Mouse (Mus musculus): ENCODE measurements around the gene Rbfox3.

Rbfox3 gene

DNA sequence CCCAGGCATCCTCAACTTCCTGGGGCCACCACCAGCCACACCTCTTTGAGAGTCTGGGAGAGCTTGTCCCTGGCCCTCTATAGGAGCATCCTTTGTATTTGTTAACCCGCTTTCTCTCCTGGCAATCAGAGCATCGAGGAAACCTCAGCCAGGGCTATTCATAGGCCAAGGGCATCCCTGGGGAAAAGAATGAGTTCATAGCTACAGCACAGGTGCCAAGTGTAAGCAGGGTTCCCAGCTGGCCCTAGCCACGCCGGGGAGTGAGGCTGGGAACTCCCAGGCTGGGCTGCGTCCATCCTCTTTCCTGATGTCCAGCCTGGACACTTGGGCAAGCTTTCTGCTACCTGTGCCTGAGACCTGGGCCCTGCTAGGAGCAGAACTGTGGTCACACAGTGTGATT is 241.6 kb downstream of the Rbfox3 start:
- DNase-seq (ENCODE audit: low spot score in 2 of 2) = no peak

DNA sequence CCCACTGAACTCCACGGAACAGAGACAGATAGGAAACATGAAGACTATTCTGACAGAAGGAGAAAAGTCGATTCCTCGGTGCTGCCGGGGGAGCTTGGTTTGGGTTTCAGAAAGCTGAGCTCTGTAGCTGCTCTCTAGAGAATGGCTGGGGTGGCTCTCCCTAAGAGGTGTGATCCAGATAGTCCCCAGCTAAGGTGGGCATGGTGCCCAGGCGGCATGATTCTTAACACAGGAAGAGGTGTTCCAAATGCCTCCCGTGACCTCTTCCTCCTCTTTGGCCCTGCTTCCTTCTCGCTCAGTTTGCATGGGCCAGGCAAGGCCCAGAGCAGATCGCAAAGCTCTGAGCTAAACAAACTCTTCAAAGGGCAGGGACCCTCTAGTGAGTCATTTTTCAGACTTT is 243.0 kb downstream of the Rbfox3 start:
- no peak for DNase-seq (ENCODE audit: low spot score in 2 of 2)

DNA sequence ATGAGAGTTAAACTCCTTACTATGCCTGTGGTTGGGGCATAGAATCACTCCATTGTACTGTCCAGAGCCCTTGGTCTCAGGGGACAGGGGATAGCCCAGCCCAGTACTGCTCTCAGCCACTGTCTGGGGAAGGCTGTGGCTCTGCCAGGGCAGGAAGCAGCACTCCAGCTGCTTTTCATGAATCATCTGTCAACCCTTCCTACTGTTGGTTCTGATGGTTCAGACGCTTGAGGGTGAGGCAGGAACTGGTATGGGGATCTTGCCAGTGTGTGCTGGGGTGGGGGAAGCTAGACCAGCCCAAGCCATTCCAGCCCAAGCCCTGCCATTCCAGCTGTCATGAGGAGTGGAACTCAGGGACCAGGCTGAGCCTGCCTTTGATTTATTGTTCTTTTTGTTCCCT is 243.5 kb downstream of the Rbfox3 start:
- no peak for DNase-seq (ENCODE audit: low spot score in 2 of 2)

DNA sequence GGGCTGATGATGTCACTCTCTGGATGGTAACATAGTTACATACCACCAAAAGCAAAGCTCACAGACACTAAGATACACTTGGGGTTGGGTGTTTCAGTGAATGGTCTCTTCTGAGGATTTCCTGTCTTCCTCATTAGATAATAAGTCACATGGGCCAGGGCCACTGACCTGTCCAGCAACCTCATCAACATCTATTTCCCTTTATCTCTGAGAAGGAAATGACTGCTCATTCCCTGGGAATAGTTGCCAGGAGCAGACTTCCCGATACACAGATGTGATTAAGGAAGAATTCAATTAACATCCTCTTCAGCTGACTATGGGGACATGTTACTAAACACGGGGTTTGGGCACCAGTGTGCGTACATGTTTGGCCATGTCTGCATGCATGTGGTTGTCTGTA is 245.2 kb downstream of the Rbfox3 start:
- no peak for DNase-seq (ENCODE audit: low spot score in 2 of 2)

DNA sequence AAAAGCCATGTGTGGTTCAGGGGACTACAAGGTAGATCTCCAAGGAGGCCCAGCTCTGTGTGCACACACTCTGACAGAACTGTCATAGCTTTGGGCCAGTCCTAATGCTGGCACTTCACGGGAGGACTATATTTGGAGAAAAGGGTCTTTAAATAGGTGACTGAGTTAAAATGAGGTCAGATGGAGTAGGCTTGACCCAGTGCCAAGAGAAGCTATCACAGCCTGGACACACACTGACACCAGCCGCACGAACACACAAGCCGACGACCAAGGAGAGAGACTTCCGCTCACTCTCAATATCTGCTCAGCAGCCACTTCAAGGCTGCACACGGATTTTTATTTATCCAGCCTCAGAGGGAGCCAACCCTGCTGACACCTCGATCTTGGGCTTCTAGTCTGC is 248.1 kb downstream of the Rbfox3 start:
- DNase-seq (ENCODE audit: low spot score in 2 of 2) = no peak

DNA sequence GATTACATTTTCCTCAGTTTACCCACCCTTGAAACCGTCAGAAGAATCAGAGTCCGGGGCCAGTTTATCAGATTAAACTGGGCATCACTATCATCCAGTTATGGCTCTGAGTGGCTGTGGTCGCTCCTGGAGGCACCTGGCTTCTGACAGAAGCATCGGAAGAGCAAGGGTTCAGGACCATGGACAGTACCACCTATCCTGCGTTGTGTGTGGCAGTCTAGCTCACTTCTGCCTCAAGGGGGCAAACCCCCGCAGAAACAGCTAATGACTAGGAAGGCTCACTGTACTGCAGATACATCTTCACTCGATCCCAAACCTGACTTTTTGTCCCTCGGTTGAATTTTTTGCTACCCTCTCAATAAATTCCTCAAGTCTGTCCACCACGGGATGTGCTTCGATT is 252.1 kb downstream of the Rbfox3 start:
- DNase-seq (ENCODE audit: low spot score in 2 of 2) = peak in 1 of 2 experiments; percentile 29

DNA sequence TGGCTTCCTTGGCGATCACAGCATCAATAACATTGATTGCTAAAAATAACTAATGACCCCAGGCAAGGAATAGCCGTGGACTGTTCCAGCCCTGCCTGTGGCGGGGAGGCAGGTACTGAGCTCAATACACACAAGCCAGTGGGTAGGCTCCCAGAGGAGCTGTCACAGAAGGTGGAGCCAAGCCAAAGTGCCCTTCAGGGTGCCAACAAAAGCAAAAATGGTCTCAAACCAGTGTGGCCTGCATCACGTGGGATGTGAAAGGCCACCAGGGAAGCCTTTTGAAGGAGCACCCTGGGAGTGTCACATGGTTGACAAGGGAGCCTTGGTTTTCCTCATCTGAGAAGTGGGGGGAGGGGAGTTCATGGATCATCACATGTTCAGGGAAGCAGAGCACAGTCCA is 255.6 kb downstream of the Rbfox3 start:
- DNase-seq (ENCODE audit: low spot score in 2 of 2) = no peak

DNA sequence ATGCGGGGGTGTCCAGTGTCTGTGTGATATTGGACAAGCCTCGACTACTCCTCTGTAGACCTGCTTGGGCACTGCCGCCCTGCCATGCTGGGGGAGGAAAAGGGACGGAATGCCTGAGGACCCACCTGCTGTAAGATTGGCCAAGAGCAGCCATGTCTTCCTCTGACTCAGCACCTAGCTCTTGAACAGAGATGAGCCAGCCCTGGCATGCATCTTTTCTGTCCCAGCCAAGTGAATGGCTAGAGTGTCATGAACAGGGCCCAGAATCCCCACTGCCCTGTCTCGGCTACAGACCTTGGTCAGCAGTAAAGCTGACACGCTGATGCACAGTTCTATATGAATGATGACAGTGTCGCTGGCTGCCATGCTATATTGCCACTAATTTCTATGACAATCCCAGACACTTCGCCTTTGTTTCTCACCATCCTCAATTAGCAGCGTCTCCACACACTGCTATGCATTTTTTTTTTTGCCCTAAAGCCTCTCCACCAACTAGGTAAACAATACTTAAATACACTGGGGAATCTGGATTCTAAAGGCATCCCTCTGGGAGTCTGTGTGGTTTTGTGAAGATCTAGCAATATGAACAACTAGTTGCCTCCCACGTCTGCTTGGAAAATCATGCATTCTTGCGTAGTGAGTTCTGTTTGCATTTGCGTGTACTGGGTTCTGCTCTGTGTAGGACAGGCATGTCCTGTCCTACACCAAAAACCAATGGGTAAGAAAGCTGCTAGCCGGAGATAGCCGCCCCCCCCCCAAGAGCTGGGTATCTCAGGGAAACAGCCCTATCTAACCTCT is 257.7 kb downstream of the Rbfox3 start:
- DNase-seq (ENCODE audit: low spot score in 2 of 2) = no peak

DNA sequence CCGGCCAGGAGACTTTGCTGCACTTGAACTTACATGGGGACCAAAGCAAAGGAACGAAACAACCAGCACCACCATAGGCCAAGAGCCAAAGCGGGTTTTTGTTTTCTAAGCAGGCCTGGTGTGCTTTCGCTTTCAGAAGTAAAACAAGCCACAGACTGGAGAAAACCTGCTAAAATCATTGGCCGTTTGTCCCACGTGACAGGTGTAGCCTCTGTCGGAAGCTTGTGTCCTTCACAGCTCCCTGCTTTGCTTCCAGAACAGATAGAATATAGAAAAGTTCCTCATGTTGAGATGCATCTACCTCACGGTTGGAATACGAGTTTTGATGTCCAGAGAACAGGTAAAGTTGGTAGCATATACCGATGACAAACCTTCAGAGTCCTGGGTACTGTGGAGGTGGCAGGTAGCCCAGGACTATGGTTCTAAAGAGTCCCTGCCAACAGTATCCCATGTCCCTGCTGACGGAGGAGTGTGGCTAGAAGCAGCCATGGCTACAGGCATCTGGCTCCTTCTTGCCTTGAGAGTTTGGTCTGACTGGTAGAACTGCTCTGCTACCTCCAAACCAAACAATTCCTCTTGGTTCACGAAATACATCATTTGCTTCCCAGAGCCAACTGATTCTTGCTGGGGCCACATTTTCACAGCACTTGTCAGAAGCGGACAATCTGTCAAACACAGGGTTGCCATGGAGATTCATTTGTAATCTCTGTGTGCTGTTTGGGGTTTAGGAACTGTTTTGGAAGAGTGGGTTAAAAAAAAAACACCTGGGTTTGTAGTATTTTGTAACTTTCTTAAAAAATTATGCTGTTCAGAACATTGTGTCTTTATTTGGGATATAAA is 258.8 kb downstream of the Rbfox3 start:
- no peak for DNase-seq (ENCODE audit: low spot score in 2 of 2)

DNA sequence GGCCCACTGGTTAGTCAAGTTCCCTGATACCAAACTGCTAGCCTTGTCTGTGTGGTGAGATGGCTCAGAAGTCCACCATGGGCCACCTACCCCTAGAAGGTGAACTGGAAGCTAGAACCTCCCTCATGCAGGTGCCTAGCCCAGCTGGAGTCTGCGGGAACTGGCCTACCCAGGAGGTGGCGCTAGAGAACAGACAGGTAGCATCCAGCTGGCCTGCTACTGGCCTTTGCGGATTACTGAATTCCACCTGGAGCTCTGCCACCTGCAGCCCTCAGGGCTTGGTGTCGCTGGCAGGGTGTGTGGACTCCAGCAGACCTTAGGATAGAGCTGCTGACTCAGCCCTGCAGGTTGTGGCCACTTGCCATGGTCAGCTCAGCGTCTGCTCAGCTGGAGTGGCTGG is 263.0 kb downstream of the Rbfox3 start:
- peak in 1 of 2 experiments; percentile 36 for DNase-seq (ENCODE audit: low spot score in 2 of 2)

DNA sequence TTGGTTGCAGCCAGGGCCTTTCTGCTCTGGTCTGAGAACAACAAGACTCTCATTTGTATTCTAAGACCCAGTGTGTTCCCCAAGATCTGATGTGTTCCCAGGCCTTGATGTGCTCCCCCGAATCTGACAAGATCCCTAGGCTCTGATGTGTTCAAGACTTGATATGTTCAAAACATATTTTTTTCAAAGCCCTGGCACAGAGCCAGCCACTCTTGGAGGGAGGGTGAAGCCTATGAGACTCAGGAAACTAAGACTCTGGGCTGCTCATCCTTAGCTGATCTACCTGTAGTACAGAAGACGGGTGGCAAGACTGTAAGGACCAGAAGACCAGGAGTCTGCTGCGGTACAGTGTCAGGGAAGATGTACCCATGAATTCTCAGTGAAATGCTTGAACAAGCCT is 264.5 kb downstream of the Rbfox3 start:
- no peak for DNase-seq (ENCODE audit: low spot score in 2 of 2)

DNA sequence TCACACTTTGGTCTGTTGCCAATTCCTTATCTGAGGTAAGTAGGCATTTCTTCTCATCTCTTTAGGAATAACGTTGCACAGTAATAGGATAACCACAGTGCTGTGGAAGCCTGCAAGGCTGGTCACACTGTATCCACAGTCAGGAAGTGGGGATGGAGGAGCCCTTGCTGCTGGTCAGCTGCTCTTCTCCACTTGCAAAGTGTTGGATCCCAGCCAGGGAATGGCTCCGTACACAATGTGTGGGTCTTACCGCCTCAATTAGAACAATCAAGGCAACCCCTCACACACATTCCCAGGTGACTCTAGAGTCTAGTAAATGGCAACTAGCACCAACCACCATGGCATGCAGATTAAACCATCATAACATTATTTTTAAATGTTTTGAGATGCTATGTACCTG is 266.2 kb downstream of the Rbfox3 start:
- no peak for DNase-seq (ENCODE audit: low spot score in 2 of 2)

DNA sequence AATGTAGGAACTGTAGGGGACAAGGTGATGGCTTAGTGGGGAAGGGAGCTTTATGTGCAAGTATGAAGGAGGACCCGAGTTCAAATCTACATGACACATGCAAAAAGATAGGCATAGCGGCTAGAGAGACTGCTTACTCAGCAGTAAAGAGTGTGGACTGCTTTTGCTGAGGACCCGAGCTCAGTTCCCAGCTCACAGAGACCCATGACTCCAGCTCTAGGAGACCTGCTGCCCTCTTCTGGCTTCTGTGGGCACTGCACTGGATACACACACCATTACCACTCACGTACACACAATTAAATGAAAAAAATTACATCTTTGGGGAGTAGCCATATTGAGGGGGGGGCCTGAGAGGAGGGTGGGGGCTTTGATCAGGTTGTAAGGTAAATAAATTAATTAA is 270.7 kb downstream of the Rbfox3 start:
- no peak for DNase-seq (ENCODE audit: low spot score in 2 of 2)

DNA sequence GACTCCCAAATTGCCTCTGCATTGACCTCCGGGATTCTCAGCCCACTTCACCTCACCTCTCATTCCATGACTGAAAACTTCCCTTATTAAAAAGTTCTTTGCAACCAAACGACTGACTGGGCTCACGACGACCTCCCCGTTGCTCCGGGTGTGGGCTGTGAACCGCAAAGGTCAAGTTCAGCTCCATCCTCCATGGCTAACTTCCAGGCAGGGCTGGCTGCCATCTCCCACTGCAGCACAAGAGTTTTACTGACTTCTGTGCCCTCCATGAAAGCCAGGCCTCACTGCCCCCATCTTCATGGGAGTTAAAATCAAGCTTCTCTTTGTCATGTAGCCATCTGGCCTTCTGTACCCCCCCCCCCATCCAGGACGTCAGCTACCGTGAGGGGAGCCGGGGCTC is 273.7 kb downstream of the Rbfox3 start:
- no peak for DNase-seq (ENCODE audit: low spot score in 2 of 2)

DNA sequence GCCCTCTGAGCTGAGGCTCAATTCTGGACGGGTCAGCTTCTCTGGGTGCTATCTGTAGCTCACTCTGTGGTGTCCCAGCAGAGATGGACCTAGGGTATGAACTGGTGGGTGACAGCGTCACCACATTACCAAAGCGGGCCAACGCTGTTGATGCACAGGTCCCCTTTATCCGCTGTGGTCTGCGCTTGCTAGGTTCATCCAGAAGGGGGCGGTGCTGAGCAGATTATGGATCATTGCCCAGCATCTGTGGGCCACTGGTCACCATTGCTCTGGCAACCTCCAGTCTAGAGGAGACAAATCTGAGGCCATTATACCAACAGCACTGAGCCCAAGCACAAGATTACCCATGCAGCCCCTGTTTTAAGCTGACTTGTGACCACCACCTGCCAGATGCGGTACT is 276.8 kb downstream of the Rbfox3 start:
- DNase-seq (ENCODE audit: low spot score in 2 of 2) = peak in 1 of 2 experiments; percentile 20

DNA sequence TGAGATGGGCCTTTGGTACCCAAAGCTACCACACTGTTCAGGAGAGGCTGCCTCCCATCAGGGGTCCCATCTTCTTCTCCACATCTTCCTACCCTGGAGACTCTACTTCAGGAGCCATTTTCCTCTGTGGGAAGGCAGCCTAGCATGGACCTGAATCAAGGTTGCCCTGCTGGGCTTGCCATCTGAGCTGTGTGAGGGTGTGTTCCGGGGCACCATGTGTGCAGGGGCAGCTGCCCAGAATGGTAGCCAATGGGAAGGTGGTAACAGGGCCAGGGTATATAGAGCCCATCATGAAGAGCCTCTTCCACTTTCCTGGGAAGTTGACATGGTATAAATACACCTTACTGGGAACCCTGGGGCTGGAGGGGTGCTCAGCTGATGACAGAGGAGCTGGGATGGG is 281.7 kb downstream of the Rbfox3 start:
- no peak for DNase-seq (ENCODE audit: low spot score in 2 of 2)

DNA sequence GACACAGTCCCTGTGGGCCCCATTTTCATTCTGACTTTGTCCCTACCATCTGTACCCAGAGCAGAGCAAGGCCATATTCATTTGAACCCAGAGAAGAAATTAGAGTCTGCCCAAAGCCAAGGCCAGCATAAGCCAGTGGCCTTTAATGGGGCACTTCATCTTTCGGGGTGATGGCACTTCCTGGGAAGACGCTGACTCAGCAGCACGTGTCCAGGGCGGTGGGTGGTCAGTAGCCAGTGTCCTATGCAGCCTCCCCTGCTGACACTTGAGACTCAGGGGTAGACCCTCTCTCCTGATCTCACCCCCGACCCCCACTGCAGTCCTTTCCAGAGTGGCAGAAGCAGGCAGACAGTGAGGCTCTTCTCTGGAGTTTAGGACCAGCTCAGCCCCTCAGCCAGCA is 283.9 kb downstream of the Rbfox3 start:
- no peak for DNase-seq (ENCODE audit: low spot score in 2 of 2)

DNA sequence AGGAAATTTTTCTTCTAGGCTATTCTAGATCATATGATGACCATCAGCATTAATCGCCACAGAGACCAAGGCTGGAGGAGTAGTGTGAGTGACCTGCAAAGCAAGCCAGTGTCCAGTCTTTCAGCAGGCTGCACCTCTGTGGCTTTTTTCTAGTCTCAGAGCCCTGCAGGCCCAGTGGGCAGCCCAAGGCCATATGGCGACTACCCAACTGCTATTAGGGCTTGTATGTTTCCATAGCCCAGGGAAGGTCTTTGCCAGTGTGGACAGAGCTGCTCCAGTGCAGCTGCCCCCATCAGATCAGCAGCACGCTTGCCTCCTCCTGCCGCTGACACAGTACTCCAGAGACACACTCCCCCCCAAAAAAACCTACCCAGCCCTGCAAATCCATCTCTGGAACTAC is 290.5 kb downstream of the Rbfox3 start:
- DNase-seq (ENCODE audit: low spot score in 2 of 2) = no peak

DNA sequence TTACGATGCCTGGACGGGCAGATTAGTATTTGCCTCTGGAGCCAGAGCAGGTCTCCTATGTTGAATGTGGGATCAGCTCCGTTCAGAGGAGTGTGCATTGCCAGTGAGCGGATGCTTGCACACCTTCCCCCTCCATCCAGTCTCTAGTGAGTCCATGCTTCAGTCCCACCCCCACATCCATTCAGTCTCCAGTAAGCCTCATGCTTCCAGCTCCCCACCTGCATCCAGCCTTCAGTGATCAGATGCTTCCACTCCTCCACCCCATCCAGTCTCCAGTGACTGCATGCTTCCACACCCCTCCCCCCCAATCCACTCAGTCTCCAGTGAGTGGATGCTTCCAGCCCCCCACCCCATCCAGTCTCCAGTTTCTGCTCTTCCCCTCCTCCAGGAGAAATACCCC is 297.3 kb downstream of the Rbfox3 start:
- DNase-seq (ENCODE audit: low spot score in 2 of 2) = no peak

DNA sequence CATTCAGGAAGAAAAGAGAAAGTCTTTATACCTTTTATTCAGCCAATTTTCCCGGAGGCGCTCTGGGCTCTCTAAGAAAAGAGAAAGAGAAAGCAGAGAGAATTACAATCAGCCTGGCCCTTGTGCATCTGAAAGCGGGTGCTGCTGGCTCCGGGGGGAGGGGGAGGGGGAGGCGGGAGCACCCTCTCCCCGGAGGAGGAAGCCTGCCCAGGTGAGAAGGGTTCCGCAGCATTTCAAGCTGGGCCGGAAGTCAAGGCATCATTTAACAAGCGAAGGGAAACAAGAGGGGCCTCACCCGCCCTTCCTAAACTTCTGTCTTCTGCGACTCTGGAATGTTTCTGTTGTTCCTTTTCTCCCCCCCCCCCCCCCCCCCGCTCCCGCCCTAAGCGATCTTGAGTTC is 301.3 kb downstream of the Rbfox3 start:
- DNase-seq (ENCODE audit: low spot score in 2 of 2) = peak in 1 of 2 experiments; percentile 5

DNA sequence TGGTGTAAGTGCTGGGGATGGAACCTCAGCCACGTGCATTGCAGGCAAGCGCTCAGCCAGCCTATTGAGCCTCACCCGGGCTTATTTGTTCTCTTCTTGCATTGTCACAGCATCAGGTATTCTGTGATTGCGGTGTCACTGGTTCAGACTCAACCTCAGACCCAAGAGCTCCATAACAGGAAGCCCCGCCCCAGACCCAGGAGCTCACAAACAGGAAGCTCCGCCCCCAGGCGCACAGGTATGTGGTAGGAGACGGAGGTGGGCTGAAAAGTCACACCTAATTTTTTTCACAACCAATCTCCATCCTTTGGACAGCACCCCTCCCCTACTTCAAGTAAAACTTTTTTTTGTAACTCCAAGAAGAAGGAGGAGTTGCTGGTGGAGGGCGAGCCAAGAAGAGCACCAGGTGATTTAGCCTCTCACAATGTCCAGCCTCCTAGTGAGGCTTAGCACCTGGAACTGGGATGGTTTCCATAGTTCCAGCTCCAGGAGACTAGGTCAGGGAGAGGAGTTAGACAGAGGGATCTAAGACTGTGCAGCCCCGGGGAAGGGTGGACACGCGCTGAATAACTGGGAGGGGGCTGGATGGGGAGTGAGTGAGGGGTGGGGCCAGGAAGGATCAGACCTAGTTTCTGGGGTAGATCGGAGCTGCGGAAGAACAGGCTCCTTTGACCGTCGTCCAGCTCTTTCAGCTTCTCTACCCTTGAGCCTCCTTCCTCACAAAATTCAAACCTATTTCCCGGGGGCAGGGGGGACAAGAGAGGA is 302.0 kb downstream of the Rbfox3 start:
- no peak for DNase-seq (ENCODE audit: low spot score in 2 of 2)

DNA sequence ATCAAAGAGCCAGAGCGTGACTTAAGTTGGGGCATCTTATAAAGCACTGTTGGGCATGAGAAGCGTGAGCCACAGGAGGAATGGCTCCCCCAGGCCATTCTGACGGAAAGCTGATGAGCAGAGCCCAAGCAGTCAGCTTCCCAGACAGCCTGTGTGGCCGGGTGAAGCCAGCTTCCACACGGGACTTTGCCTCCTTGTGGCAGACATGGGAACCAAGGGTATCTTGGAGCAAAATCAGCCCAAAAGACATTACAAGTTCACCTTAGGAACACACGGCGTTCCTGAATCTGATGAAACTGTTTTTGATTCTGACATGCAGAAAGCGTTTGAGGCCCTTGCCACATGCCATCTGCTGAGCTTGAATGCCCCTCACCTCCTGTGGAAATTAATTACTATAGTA is 303.5 kb downstream of the Rbfox3 start:
- no peak for DNase-seq (ENCODE audit: low spot score in 2 of 2)

Data from thymus, postnatal 10 days (tissue).